ENCODE assay signal across 8 mouse cellular contexts in genomic region chr1:93753911-93754572, GRCm38 (mm10). TPM values are rescaled to one million over a fixed set of nuclear protein-coding genes. Genes with fewer than 3 reads are reported as not detected.
DNase-seq lines count a peak whose midpoint lies in the region; TF ChIP-seq lines count a peak whose summit lies in the region.

No protein-coding gene starts in this region.

- WGBS in heart, embryonic 10.5 days, result under 1% methylated on average over 59 of the region's 59 CpGs
- under 1% methylated on average over 59 of the region's 59 CpGs for WGBS in limb, embryonic 10.5 days
- WGBS in midbrain, embryonic 10.5 days, result under 1% methylated on average over 59 of the region's 59 CpGs

- no peak for TF ChIP-seq EP300 in ES-Bruce4 (IDR thresholded peaks at IDR 0.05; ENCODE audit: insufficient read depth, low read depth, low read length)

- peaks cover 17% of the 10 kb centered on the region for H3K36me3 ChIP-seq in heart, embryonic 10.5 days
- peaks cover 16% of the 10 kb centered on the region for H3K36me3 ChIP-seq in ES-Bruce4 (ENCODE audit: control insufficient read depth, insufficient read depth, low read length, poor library complexity, severe bottlenecking)
- peaks cover 22% of the 10 kb centered on the region for H3K36me3 ChIP-seq in limb, embryonic 10.5 days
- peaks cover 18% of the 10 kb centered on the region for H3K36me3 ChIP-seq in midbrain, embryonic 10.5 days

- H3K27ac ChIP-seq in heart, embryonic 10.5 days, result peak overlapping the region; percentile 96
- H3K27ac ChIP-seq in ES-Bruce4 (ENCODE audit: insufficient read depth, low read length), result peak overlapping the region; percentile 37; the same call in 1 of the 2 replicates
- peak overlapping the region; percentile 94 for H3K27ac ChIP-seq in limb, embryonic 10.5 days
- peak overlapping the region; percentile 92 for H3K27ac ChIP-seq in midbrain, embryonic 10.5 days (replicated peaks)

- peak overlapping the region; percentile 96 for H3K4me3 ChIP-seq in heart, embryonic 10.5 days
- peak overlapping the region; percentile 88 for H3K4me3 ChIP-seq in ES-Bruce4 (ENCODE audit: low read depth, low read length)
- H3K4me3 ChIP-seq in limb, embryonic 10.5 days, result peak overlapping the region; percentile 98
- H3K4me3 ChIP-seq in midbrain, embryonic 10.5 days, result peak overlapping the region; percentile 97

- peak; percentile 88 for DNase-seq in heart, embryonic 10.5 days (ENCODE audit: low spot score)
- DNase-seq in heart, postnatal 25 days (ENCODE audit: low spot score), result no peak
- peak; percentile 11 for DNase-seq in embryo, embryonic 11.5 days (ENCODE audit: low read depth, low spot score)
- DNase-seq in heart, postnatal 10 days, result peak; percentile 48 to 60
- DNase-seq in limb, embryonic 10.5 days (ENCODE audit: low spot score), result peak; percentile 77
- peak; percentile 70 for DNase-seq in midbrain, embryonic 10.5 days (ENCODE audit: low spot score)
- DNase-seq in urinary bladder, postnatal 25 days (ENCODE audit: low spot score), result peak; percentile 28

- no peaks in the 10 kb centered on the region for H3K9me3 ChIP-seq in heart, embryonic 10.5 days
- no peaks in the 10 kb centered on the region for H3K9me3 ChIP-seq in ES-Bruce4 (replicated peaks; ENCODE audit: control insufficient read depth, insufficient read depth, low read length, poor library complexity, severe bottlenecking)
- H3K9me3 ChIP-seq in limb, embryonic 10.5 days (replicated peaks), result no peaks in the 10 kb centered on the region
- no peaks in the 10 kb centered on the region for H3K9me3 ChIP-seq in midbrain, embryonic 10.5 days (replicated peaks)

- intact Hi-C loops in heart, postnatal 25 days (cut with DNase I), result loop anchor here (10.0 kb wide), 3 partner anchors 119 to 409 kb away; partner anchors contain the start of genes Farp2, Pask and Ppp1r7
- intact Hi-C loops in heart, postnatal 10 days (cut with DNase I), result loop anchor here (2.0 to 10.0 kb wide), 2 partner anchors 47 to 409 kb away; partner anchors contain the start of genes Dtymk, Pask and Ppp1r7

- no peak for TF ChIP-seq CTCF in ES-Bruce4 (IDR thresholded peaks at IDR 0.05; ENCODE audit: low read depth, low read length)

- peak overlapping the region; percentile 95 for H3K9ac ChIP-seq in ES-Bruce4 (ENCODE audit: low read depth, poor library complexity, severe bottlenecking)

- 0 out of 2 replicates have a peak, but pooled peaks cover 3% of the 10 kb centered on the region for H3K4me1 ChIP-seq in heart, embryonic 10.5 days
- peaks cover 2% of the 10 kb centered on the region for H3K4me1 ChIP-seq in ES-Bruce4 (ENCODE audit: control insufficient read depth, insufficient read depth, low read length)
- H3K4me1 ChIP-seq in limb, embryonic 10.5 days, result peaks cover 12% of the 10 kb centered on the region
- H3K4me1 ChIP-seq in midbrain, embryonic 10.5 days, result peaks cover 32% of the 10 kb centered on the region

- H3K27me3 ChIP-seq in heart, embryonic 10.5 days (ENCODE audit: insufficient read depth, poor library complexity, severe bottlenecking), result no peaks in the 10 kb centered on the region
- H3K27me3 ChIP-seq in ES-Bruce4 (ENCODE audit: control insufficient read depth, insufficient read depth, low read length, poor library complexity, severe bottlenecking), result no peaks in the 10 kb centered on the region
- no peaks in the 10 kb centered on the region for H3K27me3 ChIP-seq in limb, embryonic 10.5 days (ENCODE audit: low read depth, poor library complexity, severe bottlenecking)
- H3K27me3 ChIP-seq in midbrain, embryonic 10.5 days (ENCODE audit: low read depth, poor library complexity, severe bottlenecking), result no peaks in the 10 kb centered on the region

- TF ChIP-seq POLR2A in ES-Bruce4 (IDR thresholded peaks at IDR 0.05; ENCODE audit: insufficient read depth, low read length), result no peak

RNA-seq across cellular contexts. Expression of gene Thap4, which starts 0.6 kb away (rescaled TPM):
- 42.9 and 56.5 TPM in 2 replicates for polyA plus RNA-seq in heart, embryonic 10.5 days (2016; fragmentation: Nextera tagmentation; extraction: Ambion mirVana)
- total RNA-seq in heart, postnatal 25 days (2021), result 10 to 100 TPM; 78.5 to 84.7 TPM
- polyA plus RNA-seq in ES-Bruce4 (2011; ENCODE audit: insufficient read depth, insufficient read length, low read depth, missing spikeins), result 44.8 and 51.5 TPM in 2 replicates
- 10 to 100 TPM; 65.3 to 74.0 TPM for total RNA-seq in heart, postnatal 10 days (2021)
- polyA plus RNA-seq in limb, embryonic 10.5 days (2016; fragmentation: Nextera tagmentation; extraction: Ambion mirVana), result 54.8 and 56.3 TPM in 2 replicates
- 47.8 and 49.6 TPM in 2 replicates for polyA plus RNA-seq in midbrain, embryonic 10.5 days (2016; fragmentation: Nextera tagmentation; extraction: Ambion mirVana)

RNA-seq across cellular contexts. Expression of gene Atg4b, which starts 2.7 kb away (rescaled TPM):
- polyA plus RNA-seq in heart, embryonic 10.5 days (2016; fragmentation: Nextera tagmentation; extraction: Ambion mirVana), result 69.3 and 78.3 TPM in 2 replicates
- 10 to 100 TPM; 36.9 to 37.9 TPM for total RNA-seq in heart, postnatal 25 days (2021)
- 75.9 and 92.7 TPM in 2 replicates for polyA plus RNA-seq in ES-Bruce4 (2011; ENCODE audit: insufficient read depth, insufficient read length, low read depth, missing spikeins)
- 10 to 100 TPM; 46.6 to 55.0 TPM for total RNA-seq in heart, postnatal 10 days (2021)
- polyA plus RNA-seq in limb, embryonic 10.5 days (2016; fragmentation: Nextera tagmentation; extraction: Ambion mirVana), result 91.8 and 95.8 TPM in 2 replicates
- polyA plus RNA-seq in midbrain, embryonic 10.5 days (2016; fragmentation: Nextera tagmentation; extraction: Ambion mirVana), result 85.6 and 92.4 TPM in 2 replicates

RNA-seq across cellular contexts. Expression of gene Dtymk, which starts 47.7 kb away (rescaled TPM):
- polyA plus RNA-seq in heart, embryonic 10.5 days (2016; fragmentation: Nextera tagmentation; extraction: Ambion mirVana), result 214 and 261 TPM in 2 replicates
- 10 to 100 TPM; 23.9 to 24.8 TPM for total RNA-seq in heart, postnatal 25 days (2021)
- 179 and 191 TPM in 2 replicates for polyA plus RNA-seq in ES-Bruce4 (2011; ENCODE audit: insufficient read depth, insufficient read length, low read depth, missing spikeins)
- total RNA-seq in heart, postnatal 10 days (2021), result 10 to 100 TPM; 43.8 to 46.8 TPM
- polyA plus RNA-seq in limb, embryonic 10.5 days (2016; fragmentation: Nextera tagmentation; extraction: Ambion mirVana), result 280 and 304 TPM in 2 replicates
- polyA plus RNA-seq in midbrain, embryonic 10.5 days (2016; fragmentation: Nextera tagmentation; extraction: Ambion mirVana), result 271 and 294 TPM in 2 replicates

RNA-seq across cellular contexts. Expression of gene Ing5, which starts 49.7 kb away (rescaled TPM):
- polyA plus RNA-seq in heart, embryonic 10.5 days (2016; fragmentation: Nextera tagmentation; extraction: Ambion mirVana), result 20.3 and 21.1 TPM in 2 replicates
- 10 to 100 TPM; 10.7 to 12.6 TPM for total RNA-seq in heart, postnatal 25 days (2021)
- 33.9 and 34.2 TPM in 2 replicates for polyA plus RNA-seq in ES-Bruce4 (2011; ENCODE audit: insufficient read depth, insufficient read length, low read depth, missing spikeins)
- total RNA-seq in heart, postnatal 10 days (2021), result 10 to 100 TPM in 1 of 2 experiments, 1 to 10 TPM in 1; 9.8 to 10.4 TPM
- polyA plus RNA-seq in limb, embryonic 10.5 days (2016; fragmentation: Nextera tagmentation; extraction: Ambion mirVana), result 21.4 and 22.7 TPM in 2 replicates
- 24.3 and 25.7 TPM in 2 replicates for polyA plus RNA-seq in midbrain, embryonic 10.5 days (2016; fragmentation: Nextera tagmentation; extraction: Ambion mirVana)

Comparison
In these comparisons a context has a peak if more than half of its experiments do, and no peak if none do; other contexts are left out.
1. H3K27ac ChIP-seq: peak in every context shown above with its lines; median percentile 96 in heart, embryonic 10.5 days; 94 in limb, embryonic 10.5 days; 92 in midbrain, embryonic 10.5 days; 37 in ES-Bruce4.